Mouse (Mus musculus) olfactory bulb, adult 2 months (tissue): ENCODE data around the gene Dusp12. TPM values are rescaled to one million over a fixed set of nuclear protein-coding genes. Genes with fewer than 3 reads are reported as not detected.

Source experiments
- H3K27ac ChIP-seq: fragments of 200-500 bp; 2 replicates; pipeline ENCODE4 v1.5.1; 2012; ENCODE audit warnings: low read depth, low read length; ENCODE audit not compliant: insufficient read depth
- H3K4me1 ChIP-seq: fragments of 200-500 bp; 2 replicates; pipeline ENCODE4 v1.6.1; 2012; ENCODE audit warnings: low read length; ENCODE audit not compliant: control insufficient read depth, insufficient read depth
- H3K4me3 ChIP-seq: fragments of 200-500 bp; 2 replicates; pipeline ENCODE4 v1.5.1; 2012; ENCODE audit warnings: mild to moderate bottlenecking, low read depth, low read length, moderate library complexity; ENCODE audit not compliant: insufficient read depth
- CTCF ChIP-seq: fragments of 200-500 bp; IDR thresholded peaks from 2 replicates; pipeline ENCODE4 v1.5.1; 2012; ENCODE audit warnings: low read depth, mild to moderate bottlenecking, low read length, moderate library complexity; ENCODE audit not compliant: insufficient read depth
- POLR2A ChIP-seq: fragments of 200-500 bp; IDR thresholded peaks from 2 replicates; pipeline ENCODE4 v1.6.1; 2012; ENCODE audit warnings: mild to moderate bottlenecking, low read depth, low read length, moderate library complexity; ENCODE audit not compliant: insufficient read depth
- WGBS: fragments of 180-500 bp; shearing (Covaris S2); methylation state at CpG from one replicate; pipeline ENCODE4 v1.1.7; 2018; 5-methylcytosine and 5-hydroxymethylcytosine counted together
- polyA plus RNA-seq: library from polyadenylated mRNA; stranded (reverse); fragments of >200 nt; gene quantifications from 2 replicates; pipeline ENCODE4 v1.2.4, GENCODE M21; 2012; ENCODE audit warnings: low replicate concordance; ENCODE audit not compliant: missing spikeins, insufficient read depth, insufficient read length

Gene Dusp12
- polyA plus RNA-seq, 1 experiment: not detected

DNA sequence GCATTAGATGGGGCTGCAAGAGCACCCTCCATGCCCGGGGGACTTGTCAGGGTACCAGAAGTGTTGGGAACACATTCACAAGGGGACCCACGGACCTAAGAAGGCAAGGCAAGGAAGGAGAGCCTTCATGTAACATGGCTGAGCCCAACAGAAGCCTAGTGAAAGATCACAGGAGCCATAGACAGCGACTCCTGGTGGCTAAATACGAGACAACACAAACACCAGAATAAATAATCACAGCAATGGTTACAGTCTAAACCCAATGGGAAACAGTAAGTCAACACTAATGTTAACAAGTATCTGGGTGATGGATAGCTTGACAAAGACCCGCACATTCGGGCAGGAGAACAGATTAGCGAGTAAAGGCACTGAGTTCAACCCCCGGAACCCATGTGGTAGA lies 41.0 kb downstream of the Dusp12 start:
- no peak overlapping the region for H3K4me3 ChIP-seq
- TF ChIP-seq POLR2A: no peak
- TF ChIP-seq CTCF: no peak
- WGBS: 66% methylated on average over 8 of the region's 8 CpGs
- peaks cover 2% of the 10 kb centered on the region; the same call in 1 of the 2 replicates for H3K4me1 ChIP-seq
- H3K27ac ChIP-seq: no peak overlapping the region

DNA sequence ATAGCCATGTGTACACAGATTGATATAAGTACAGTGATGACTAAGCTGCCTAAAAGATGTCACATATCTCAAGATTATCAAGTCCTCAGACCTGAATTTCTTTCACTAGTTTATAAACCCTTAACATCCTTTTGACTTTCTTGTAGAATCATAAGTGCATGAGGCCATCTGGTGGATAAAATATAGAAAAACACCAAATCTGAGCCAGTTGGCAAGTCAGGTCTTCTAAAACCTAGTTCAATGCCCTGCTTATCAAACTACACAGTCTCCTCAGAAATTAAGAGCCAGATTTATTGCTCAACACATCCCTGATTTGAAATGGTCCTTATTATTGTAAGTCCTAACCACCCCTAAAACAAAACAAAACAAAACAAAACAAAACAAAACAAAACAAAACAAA lies 45.7 kb downstream of the Dusp12 start:
- H3K4me3 ChIP-seq: no peak overlapping the region
- no peak overlapping the region for H3K27ac ChIP-seq
- TF ChIP-seq CTCF (no peak), POLR2A (no peak)
- peaks cover 2% of the 10 kb centered on the region; the same call in 1 of the 2 replicates for H3K4me1 ChIP-seq

DNA sequence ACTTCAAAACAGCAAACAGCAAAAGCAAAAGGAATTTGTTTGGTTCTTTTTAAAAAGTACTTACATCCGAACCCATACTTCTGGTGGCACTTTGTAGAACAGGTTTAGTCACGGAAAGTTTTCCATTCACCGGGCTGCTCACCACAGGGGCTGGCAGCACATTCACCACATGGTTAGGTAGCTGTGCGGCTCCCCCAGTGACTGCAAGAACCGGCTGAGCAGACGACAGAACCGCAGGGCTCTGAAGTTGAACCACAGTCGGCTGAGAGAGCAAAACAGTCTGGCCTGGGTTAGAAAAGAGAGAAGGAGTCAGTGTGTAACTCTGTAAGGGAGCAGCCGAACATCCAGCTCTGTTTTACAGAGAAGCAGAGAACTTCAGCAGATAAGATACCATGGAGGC lies 50.6 kb downstream of the Dusp12 start:
- 74% methylated on average over 9 of the region's 9 CpGs for WGBS
- no peak for TF ChIP-seq POLR2A
- TF ChIP-seq CTCF: no peak
- Histone ChIP-seq H3K27ac (no peak overlapping the region), H3K4me1 (no peaks in the 10 kb centered on the region), H3K4me3 (no peak overlapping the region)

DNA sequence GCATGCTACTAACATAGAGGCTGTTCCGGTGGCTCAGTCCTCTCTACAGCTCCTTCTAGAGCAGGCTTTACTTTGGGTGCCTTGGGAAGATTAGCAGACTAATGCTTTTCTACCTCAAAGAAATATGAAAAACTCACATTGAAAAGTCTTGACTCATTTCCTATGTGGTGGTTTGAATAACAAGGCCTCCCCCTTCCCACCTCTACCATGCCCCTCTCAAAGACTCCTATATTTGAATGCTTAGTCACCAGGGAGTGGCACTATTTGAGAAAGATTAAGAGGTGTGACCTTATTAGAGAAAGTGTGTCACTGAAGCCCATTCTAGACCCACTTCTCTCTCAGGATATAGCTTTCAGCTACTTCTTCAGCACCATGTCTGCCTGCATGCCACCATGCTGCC lies 55.6 kb downstream of the Dusp12 start:
- Histone ChIP-seq H3K4me3 (no peak overlapping the region), H3K27ac (no peak overlapping the region), H3K4me1 (no peaks in the 10 kb centered on the region)
- 100% methylated on average over 1 of the region's 1 CpGs for WGBS
- no peak for TF ChIP-seq CTCF
- no peak for TF ChIP-seq POLR2A

DNA sequence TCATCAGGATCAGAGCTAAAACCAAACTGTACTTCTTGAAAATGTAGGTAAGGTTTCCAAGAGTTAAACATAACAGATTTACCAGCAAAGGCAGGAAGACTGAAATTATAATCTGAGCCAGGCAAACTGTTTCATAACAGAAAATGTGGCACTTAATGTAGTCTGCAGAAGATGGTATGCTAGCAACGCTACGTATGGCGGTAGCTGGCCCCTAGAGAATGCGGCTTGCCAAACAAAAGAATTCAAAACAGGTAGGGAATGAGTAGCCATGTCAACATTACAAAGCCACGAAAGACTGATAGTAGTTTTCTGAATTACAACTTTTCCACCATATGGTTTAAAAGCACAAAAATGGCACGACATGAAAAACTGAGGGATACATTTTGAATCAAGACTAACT lies 56.0 kb downstream of the Dusp12 start:
- Histone ChIP-seq H3K4me3 (no peak overlapping the region), H3K4me1 (no peaks in the 10 kb centered on the region), H3K27ac (no peak overlapping the region)
- no peak for TF ChIP-seq POLR2A
- TF ChIP-seq CTCF: no peak
- 96% methylated on average over 6 of the region's 6 CpGs for WGBS

Other genes with a start within 250 kb of the Dusp12 start
- gene Olfml2b, start 241.0 kb downstream of the Dusp12 start, polyA plus RNA-seq: not detected in 2 replicates
- not detected in 2 replicates for gene Atf6, start 17.8 kb downstream of the Dusp12 start, polyA plus RNA-seq
- not detected in 2 replicates for gene Gm26620, start 475 bp downstream of the Dusp12 start, polyA plus RNA-seq
- not detected in 2 replicates for gene Fcrlb, start 27.4 kb upstream of the Dusp12 start, polyA plus RNA-seq
- not detected in 2 replicates for gene Fcrla, start 42.0 kb upstream of the Dusp12 start, polyA plus RNA-seq
- not detected in 2 replicates for gene Fcgr2b, start 91.0 kb upstream of the Dusp12 start, polyA plus RNA-seq
- not detected in 2 replicates for gene Fcgr4, start 133.4 kb upstream of the Dusp12 start, polyA plus RNA-seq
- not detected in 2 replicates for gene Fcgr3, start 179.4 kb upstream of the Dusp12 start, polyA plus RNA-seq
- gene Cfap126, start 228.4 kb upstream of the Dusp12 start, polyA plus RNA-seq: not detected in 2 replicates